Mouse (Mus musculus) midbrain, embryonic 10.5 days (tissue): ENCODE measurements around the gene Arrb2. TPM values are rescaled to one million over a fixed set of nuclear protein-coding genes. Genes with fewer than 3 reads are reported as not detected.

Experiments used
- DNase-seq: peaks from one replicate; pipeline ENCODE4 v3.0.0-alpha.2; 2017; ENCODE audit warnings: low spot score
- H3K27ac ChIP-seq: fragments of 300-500 bp; sonication (generic); replicated peaks from 2 replicates; pipeline ENCODE4 v1.5.1; 2016; ENCODE audit warnings: mild to moderate bottlenecking
- H3K27me3 ChIP-seq: fragments of 300-500 bp; sonication (generic); 2 replicates; pipeline ENCODE4 v1.6.1; 2016; ENCODE audit warnings: low read depth, mild to moderate bottlenecking; ENCODE audit not compliant: poor library complexity, severe bottlenecking
- H3K36me3 ChIP-seq: fragments of 300-500 bp; sonication (generic); 2 replicates; pipeline ENCODE4 v1.6.1; 2016; ENCODE audit warnings: mild to moderate bottlenecking, moderate library complexity
- H3K4me1 ChIP-seq: fragments of 300-500 bp; sonication (generic); 2 replicates; pipeline ENCODE4 v1.6.1; 2016
- H3K4me3 ChIP-seq: fragments of 300-500 bp; sonication (generic); 2 replicates; pipeline ENCODE4 v1.5.1; 2016; ENCODE audit warnings: mild to moderate bottlenecking, moderate library complexity
- H3K9me3 ChIP-seq: fragments of 300-500 bp; sonication (generic); replicated peaks from 2 replicates; pipeline ENCODE4 v1.6.1; 2016; ENCODE audit warnings: mild to moderate bottlenecking
- WGBS: fragments of 180-500 bp; shearing (Covaris S2); methylation state at CpG from one replicate; pipeline ENCODE4 v1.1.7; 2016; 5-methylcytosine and 5-hydroxymethylcytosine counted together
- polyA plus RNA-seq: library from polyadenylated mRNA; unstranded; fragments of >200 nt; fragmentation: Nextera tagmentation; extraction: Ambion mirVana; gene quantifications from 2 replicates; pipeline ENCODE4 v1.2.1, GENCODE M21; 2016

Arrb2 gene
- polyA plus RNA-seq, 1 experiment from 2014 or later, result 28.3 TPM

DNA sequence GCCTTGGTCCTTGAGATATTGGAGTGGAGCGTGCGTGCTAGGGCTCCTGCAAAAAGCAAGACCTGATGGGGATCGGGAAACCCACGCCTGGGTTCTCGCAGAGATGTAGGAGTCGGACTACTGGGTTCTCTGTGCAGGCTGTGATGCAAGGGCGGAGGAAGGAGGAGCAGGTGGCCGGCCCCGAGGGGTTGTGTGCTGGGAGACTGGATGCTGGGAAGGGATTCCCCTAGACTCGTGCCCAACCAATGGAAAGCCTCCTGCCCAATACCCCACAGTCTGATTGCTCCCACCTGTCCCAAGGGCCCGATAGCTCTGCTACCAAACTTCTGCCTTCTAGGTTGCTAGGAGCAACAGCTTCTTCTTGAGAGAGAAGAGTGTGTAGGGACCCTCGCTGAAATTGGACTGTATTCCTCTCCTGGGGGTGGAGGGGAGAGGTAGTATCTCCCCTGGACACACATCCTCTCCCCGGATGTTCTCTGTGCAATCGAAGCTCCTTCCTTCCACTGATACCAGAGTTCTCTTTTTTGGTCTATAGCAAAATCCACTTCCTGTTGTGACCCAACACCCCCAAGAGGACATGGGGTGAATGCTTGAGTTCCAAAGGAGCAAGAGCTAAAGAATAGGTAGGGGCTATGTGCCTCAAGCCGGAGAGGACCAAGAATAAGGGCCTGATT, 597 bp downstream of the Arrb2 start:
- Histone ChIP-seq H3K27me3 (no peaks in the 10 kb centered on the region), H3K36me3 (peaks cover 27% of the 10 kb centered on the region), H3K9me3 (no peaks in the 10 kb centered on the region), H3K4me3 (peak overlapping the region; percentile 88), H3K4me1 (peaks cover 46% of the 10 kb centered on the region), H3K27ac (peak overlapping the region; percentile 92)
- 10% methylated on average over 15 of the region's 15 CpGs for WGBS
- DNase-seq, result no peak

DNA sequence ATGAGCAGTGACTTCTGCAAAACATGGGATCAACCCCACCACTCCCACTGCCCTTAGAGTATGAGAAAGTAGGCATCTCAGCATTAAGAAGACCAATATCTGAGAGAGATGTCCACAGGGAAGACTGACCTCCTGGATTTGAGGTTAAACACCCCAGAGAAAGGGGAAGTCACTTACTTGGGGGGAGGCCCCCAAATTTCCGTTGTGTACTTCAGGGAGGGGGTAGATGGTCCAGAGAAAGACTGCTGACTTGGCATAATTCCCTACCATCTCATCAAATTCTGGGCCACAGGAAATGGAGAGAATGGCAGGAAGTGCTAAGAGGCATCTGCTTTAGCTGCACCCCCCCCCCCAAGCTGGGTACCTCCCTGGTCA, 1.1 kb downstream of the Arrb2 start:
- no peaks in the 10 kb centered on the region for H3K27me3 ChIP-seq
- peaks cover 46% of the 10 kb centered on the region for H3K4me1 ChIP-seq
- 87% methylated on average over 1 of the region's 1 CpGs for WGBS
- 0 out of 2 replicates have a peak overlapping the region, but pooled peaks have one; percentile 38 for H3K27ac ChIP-seq
- no peaks in the 10 kb centered on the region for H3K9me3 ChIP-seq
- H3K36me3 ChIP-seq, result peaks cover 32% of the 10 kb centered on the region
- H3K4me3 ChIP-seq, result peak overlapping the region; percentile 88
- no peak for DNase-seq

DNA sequence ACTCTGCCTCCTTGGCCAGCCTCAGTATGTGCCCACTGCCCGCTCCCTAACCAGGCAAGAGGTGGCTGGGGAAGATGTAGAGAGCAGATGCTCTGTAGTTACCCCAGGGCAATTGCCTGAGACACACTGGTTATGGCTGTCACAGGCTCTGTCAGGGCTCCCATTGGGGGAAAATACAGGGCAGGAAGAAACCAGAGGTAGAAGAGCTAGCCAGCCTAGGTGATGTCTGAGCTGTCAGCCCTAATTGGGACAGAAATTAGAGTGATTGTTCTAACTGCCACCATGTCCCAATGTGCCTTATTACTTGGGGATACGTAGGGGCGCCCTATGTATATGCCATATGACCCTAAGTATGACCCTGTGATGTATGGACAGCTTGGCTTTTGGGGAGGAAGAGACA, 1.5 kb downstream of the Arrb2 start:
- 95% methylated on average over 3 of the region's 3 CpGs for WGBS
- peaks cover 36% of the 10 kb centered on the region for H3K36me3 ChIP-seq
- peak overlapping the region; percentile 88 for H3K4me3 ChIP-seq
- no peaks in the 10 kb centered on the region for H3K9me3 ChIP-seq
- H3K27me3 ChIP-seq, result no peaks in the 10 kb centered on the region
- 0 out of 2 replicates have a peak overlapping the region, but pooled peaks have one; percentile 38 for H3K27ac ChIP-seq
- peaks cover 46% of the 10 kb centered on the region for H3K4me1 ChIP-seq
- DNase-seq, result no peak

DNA sequence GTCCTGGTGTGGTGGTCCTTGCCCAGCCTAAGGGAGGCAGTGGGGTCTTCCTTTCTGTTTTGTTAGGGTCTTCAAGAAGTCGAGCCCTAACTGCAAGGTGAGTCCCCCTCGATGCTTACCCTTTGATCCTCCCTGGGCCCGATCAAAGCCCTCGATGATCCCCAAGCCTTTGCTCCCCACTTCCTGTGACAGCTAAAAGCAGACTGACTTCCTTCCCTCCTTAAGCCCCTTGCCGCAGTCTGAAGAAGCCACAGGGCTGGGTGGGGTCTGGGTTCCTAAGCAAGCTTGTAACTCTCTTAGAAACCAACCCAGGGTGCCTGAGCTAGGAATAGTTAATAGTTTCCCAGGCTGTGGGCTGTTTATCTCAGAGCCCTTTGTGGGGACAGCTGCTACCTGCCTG, 3.0 kb downstream of the Arrb2 start:
- 81% methylated on average over 5 of the region's 5 CpGs for WGBS
- DNase-seq, result no peak
- H3K36me3 ChIP-seq, result peaks cover 52% of the 10 kb centered on the region

DNA sequence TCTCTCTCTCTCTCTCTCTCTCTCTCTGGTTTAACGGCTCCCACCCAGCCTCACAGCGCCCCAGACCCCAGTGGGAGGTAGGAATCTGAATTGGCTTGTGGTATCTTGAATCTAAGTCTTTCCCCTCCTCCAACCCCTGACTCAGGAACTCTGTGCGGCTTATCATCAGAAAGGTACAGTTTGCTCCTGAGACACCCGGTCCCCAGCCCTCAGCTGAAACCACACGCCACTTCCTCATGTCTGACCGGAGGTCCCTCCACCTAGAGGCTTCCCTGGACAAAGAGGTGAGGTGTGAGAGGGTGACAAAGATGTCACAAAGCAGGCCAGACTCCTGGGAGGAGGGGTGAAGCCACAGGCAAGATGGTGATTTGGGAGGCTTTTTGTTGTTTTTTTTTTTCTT, 5.0 kb downstream of the Arrb2 start:
- H3K4me3 ChIP-seq, result no peak overlapping the region
- peaks cover 70% of the 10 kb centered on the region for H3K36me3 ChIP-seq
- peaks cover 29% of the 10 kb centered on the region for H3K4me1 ChIP-seq
- no peak for DNase-seq
- 85% methylated on average over 6 of the region's 6 CpGs for WGBS
- no peaks in the 10 kb centered on the region for H3K27me3 ChIP-seq
- H3K9me3 ChIP-seq, result no peaks in the 10 kb centered on the region
- no peak overlapping the region for H3K27ac ChIP-seq

More for the DNA sequence above, 3.0 kb downstream of the Arrb2 start:
- peaks cover 45% of the 10 kb centered on the region for H3K4me1 ChIP-seq
- H3K27me3 ChIP-seq, result no peaks in the 10 kb centered on the region
- no peaks in the 10 kb centered on the region for H3K9me3 ChIP-seq
- H3K27ac ChIP-seq, result no peak overlapping the region
- no peak overlapping the region for H3K4me3 ChIP-seq

DNA sequence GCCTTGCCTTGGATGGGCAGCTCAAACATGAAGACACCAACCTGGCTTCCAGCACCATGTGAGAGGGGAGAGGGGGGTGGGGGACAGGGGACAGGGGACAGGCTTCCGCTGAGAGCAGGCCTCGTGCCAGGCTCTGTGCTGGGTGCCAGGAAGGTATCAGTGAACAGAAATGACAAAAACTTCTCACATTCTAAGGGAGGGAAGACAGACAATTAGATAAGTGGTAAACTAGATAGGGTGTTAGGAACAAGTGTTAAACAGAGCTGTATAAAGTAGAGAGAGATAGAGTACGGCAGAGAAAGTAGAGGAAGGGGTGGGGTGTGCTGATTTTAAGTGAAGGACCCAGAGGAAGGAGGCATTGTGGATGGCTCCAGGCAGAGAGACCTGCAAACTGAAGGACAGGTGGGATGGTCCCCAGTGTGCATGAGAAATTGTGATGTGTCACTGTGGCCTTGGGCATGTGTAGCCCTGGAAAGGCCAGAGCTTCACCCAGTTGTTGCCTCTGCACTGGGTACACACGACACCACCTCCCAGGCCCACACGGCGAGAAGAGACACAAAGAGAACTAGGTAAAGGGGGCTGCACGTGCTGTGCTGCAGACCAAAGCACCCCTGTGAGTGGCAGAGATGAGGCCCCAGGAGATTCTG, 6.4 kb downstream of the Arrb2 start:
- Histone ChIP-seq H3K9me3 (no peaks in the 10 kb centered on the region), H3K36me3 (peaks cover 72% of the 10 kb centered on the region), H3K27me3 (no peaks in the 10 kb centered on the region), H3K27ac (no peak overlapping the region), H3K4me1 (peaks cover 16% of the 10 kb centered on the region), H3K4me3 (no peak overlapping the region)
- DNase-seq, result no peak
- 93% methylated on average over 7 of the region's 7 CpGs for WGBS

DNA sequence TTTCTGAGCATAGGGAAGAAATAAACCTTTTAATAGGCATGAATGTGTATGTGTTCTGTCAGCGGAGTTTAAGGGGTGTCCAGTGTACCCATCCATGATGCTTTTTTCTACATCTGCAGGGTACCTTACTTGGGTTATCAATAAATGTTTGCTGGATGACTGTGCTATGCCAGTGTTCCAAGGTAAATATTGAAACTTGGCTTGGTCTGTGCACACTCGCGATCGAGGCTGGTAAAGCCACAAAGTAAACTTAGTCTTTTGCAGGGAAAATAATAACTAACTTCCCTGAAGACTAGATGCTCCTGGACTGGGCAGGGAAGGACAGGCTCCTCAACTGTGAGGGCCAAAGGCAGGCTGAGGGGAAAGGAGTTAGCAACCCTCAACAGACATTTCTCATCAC, 8.2 kb downstream of the Arrb2 start:
- 94% methylated on average over 4 of the region's 4 CpGs for WGBS
- no peaks in the 10 kb centered on the region for H3K9me3 ChIP-seq
- peaks cover 69% of the 10 kb centered on the region for H3K36me3 ChIP-seq

DNA sequence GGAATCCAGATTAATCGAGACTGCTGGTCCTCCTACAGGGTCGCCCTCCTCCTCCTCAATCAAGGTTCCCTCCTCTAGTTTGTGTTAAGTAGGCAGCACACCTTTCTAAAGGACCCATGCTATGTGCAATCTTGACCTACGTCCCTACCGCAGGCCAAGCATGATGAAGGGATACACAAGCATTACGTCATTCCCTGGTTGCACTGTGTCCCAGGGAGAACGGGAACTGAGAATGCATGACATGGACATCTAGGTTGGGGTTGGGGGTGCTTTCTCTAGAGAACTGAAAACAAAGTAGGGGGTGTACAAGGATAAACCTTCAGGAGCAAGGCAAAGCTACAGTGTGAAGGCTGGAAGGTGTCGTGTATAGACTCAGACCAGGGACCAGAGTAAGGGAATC, 9.4 kb downstream of the Arrb2 start:
- DNase-seq, result no peak
- Histone ChIP-seq H3K4me1 (no peaks in the 10 kb centered on the region), H3K4me3 (no peak overlapping the region), H3K27me3 (no peaks in the 10 kb centered on the region), H3K27ac (no peak overlapping the region), H3K36me3 (peaks cover 57% of the 10 kb centered on the region), H3K9me3 (no peaks in the 10 kb centered on the region)
- WGBS, result 93% methylated on average over 7 of the region's 7 CpGs

More for the DNA sequence above, 8.2 kb downstream of the Arrb2 start:
- H3K27me3 ChIP-seq, result no peaks in the 10 kb centered on the region
- no peaks in the 10 kb centered on the region for H3K4me1 ChIP-seq
- no peak for DNase-seq
- no peak overlapping the region for H3K4me3 ChIP-seq
- H3K27ac ChIP-seq, result no peak overlapping the region

DNA sequence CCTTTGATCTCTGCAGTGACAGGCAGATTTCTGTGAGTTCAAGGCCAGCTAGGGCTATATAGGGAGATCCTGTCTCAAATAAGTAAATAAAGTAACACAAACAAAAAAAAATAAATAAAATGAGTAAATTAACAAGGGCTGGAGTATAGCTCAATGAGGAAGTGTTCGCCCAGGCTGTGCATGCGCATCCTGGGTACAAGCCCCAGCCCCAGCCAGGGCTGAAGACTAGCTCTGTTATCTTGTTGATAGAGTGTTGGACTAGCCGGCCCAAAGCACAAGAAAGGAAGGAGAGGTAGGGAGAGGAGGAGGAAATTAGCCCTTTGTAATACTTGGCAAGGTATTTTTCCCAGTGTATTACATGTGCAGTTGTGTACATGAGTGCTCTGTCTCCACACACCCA, 11.5 kb downstream of the Arrb2 start:
- Histone ChIP-seq H3K4me1 (no peaks in the 10 kb centered on the region), H3K27ac (no peak overlapping the region), H3K36me3 (peaks cover 36% of the 10 kb centered on the region), H3K9me3 (no peaks in the 10 kb centered on the region), H3K27me3 (no peaks in the 10 kb centered on the region), H3K4me3 (no peak overlapping the region)
- 80% methylated on average over 3 of the region's 3 CpGs for WGBS
- no peak for DNase-seq

DNA sequence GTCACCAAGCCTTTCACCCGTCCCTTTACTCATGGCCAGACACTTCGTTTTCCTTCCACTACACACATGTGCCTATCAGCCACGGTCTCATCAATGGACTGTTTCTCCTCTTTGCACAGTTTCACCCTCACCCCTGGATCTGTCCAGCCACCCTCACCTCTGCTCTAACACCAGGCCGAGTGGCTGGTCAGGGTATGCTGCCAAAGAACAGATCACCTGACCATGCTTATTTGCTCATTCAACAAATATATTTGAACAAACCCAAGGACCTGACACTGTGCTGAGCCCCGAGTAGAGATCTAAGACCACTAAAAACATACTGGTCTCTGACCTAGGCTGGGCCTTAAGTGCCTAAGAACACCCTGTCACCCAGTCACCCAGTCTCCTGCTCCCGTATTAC, 12.2 kb downstream of the Arrb2 start:
- Histone ChIP-seq H3K36me3 (peaks cover 29% of the 10 kb centered on the region), H3K4me3 (no peak overlapping the region), H3K9me3 (no peaks in the 10 kb centered on the region), H3K27ac (no peak overlapping the region), H3K4me1 (no peaks in the 10 kb centered on the region), H3K27me3 (no peaks in the 10 kb centered on the region)
- no peak for DNase-seq
- 77% methylated on average over 6 of the region's 6 CpGs for WGBS

DNA sequence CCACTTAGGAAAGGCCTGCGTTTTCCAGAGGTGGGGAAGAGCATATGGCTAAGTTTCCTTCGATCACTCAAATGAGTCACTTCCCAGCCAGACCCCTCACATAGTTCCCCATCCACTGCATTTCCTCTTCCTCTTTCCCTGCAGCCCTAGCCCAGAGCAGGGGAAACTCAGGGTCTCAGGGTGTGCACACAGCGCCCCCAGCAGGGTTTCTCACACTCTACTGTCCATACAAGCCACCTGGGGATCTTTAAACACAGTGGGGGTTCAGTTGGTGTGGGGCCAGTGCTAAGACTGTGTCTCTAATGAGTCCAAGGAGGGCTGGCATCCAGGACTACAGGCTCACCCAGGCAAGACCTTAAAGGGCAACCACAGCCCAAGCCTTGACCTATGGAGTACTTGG, 14.3 kb downstream of the Arrb2 start:
- 48% methylated on average over 3 of the region's 3 CpGs for WGBS
- peaks cover 9% of the 10 kb centered on the region for H3K36me3 ChIP-seq

DNA sequence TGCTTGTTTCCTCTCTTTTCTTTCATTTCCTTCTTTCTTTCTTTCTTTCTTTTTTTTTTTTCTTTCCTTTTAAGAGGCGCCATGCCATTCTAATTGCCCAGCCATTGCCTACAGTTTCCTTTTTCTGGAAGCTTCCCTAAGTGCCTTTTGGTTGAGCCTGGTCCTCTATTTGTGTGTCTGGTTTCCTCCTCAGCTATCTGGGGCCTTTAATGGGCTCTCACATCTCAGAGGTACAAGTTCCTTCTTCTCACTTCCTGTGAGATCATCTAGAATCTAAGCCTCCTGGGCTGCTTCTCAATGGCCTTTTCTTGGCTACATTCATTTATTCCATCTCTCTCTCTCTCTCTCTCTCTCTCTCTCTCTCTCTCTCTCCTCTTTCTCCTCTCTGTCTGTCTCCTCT, 14.9 kb downstream of the Arrb2 start:
- Histone ChIP-seq H3K36me3 (0 out of 2 replicates have a peak, but pooled peaks cover 3% of the 10 kb centered on the region), H3K4me3 (no peak overlapping the region), H3K4me1 (peaks cover 11% of the 10 kb centered on the region), H3K9me3 (no peaks in the 10 kb centered on the region), H3K27me3 (no peaks in the 10 kb centered on the region), H3K27ac (no peak overlapping the region)
- 72% methylated on average over 1 of the region's 1 CpGs for WGBS
- no peak for DNase-seq

More for the DNA sequence above, 14.3 kb downstream of the Arrb2 start:
- Histone ChIP-seq H3K27ac (no peak overlapping the region), H3K9me3 (no peaks in the 10 kb centered on the region), H3K27me3 (no peaks in the 10 kb centered on the region), H3K4me3 (no peak overlapping the region), H3K4me1 (peaks cover 7% of the 10 kb centered on the region; the same call in 1 of the 2 replicates)
- DNase-seq, result no peak

DNA sequence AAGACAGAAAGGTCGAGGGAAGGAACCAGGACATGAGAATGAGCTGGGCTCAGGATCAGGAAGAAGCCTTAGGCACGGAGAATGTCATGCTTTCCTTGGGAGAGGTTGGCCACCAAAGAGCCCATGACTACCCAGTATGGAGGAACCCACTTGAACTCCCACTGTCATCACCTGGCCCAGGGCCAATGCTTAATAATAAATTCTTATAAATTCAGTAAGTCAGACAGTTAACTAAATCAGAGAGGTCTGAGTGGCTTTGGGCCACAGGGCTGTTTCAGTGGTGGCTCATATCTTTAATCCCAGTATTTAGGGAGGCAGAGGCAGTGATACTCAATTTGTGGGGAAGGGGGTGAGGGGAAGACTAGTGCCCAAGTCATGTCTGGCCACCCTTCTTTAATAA, 18.5 kb downstream of the Arrb2 start:
- 85% methylated on average over 2 of the region's 2 CpGs for WGBS
- Histone ChIP-seq H3K4me3 (peak overlapping the region; percentile 82; the same call in 1 of the 2 replicates), H3K27ac (no peak overlapping the region), H3K27me3 (no peaks in the 10 kb centered on the region), H3K36me3 (peaks cover 15% of the 10 kb centered on the region; the same call in 1 of the 2 replicates), H3K9me3 (no peaks in the 10 kb centered on the region), H3K4me1 (peaks cover 25% of the 10 kb centered on the region)
- DNase-seq, result no peak
